Mouse (Mus musculus) liver, adult 2 months (tissue): Measurements from ENCODE around the gene S1pr3. TPM values are rescaled to one million over a fixed set of nuclear protein-coding genes. Genes with fewer than 3 reads are reported as not detected.

ENCODE experiments used
- DNase-seq: peaks from one replicate; pipeline ENCODE4 v3.0.0-alpha.2; 2011; ENCODE audit warnings: low read depth, low spot score; ENCODE audit errors: extremely low read depth
- H3K27ac ChIP-seq: fragments of 200-500 bp; replicated peaks from 2 replicates; pipeline ENCODE4 v1.5.1; 2012; ENCODE audit warnings: low read depth, mild to moderate bottlenecking, control low read depth, inconsistent platforms, low read length; ENCODE audit not compliant: insufficient read depth
- H3K27me3 ChIP-seq: fragments of 200-500 bp; 2 replicates; pipeline ENCODE4 v1.6.1; 2012; ENCODE audit warnings: mild to moderate bottlenecking, moderate library complexity, low read length, inconsistent platforms; ENCODE audit not compliant: control insufficient read depth, insufficient read depth
- H3K36me3 ChIP-seq: fragments of 200-500 bp; 2 replicates; pipeline ENCODE4 v1.6.1; 2012; ENCODE audit warnings: low read length, inconsistent platforms; ENCODE audit not compliant: control insufficient read depth, insufficient read depth
- H3K4me1 ChIP-seq: fragments of 200-500 bp; 2 replicates; pipeline ENCODE4 v1.6.1; 2011; ENCODE audit warnings: low read length; ENCODE audit not compliant: control insufficient read depth, insufficient read depth
- H3K4me3 ChIP-seq: fragments of 200-500 bp; 2 replicates; pipeline ENCODE4 v1.5.1; 2011; ENCODE audit warnings: low read depth, mild to moderate bottlenecking, control low read depth, low read length, moderate library complexity; ENCODE audit not compliant: insufficient read depth
- H3K79me2 ChIP-seq: fragments of 200-500 bp; 2 replicates; pipeline ENCODE4 v1.6.1; 2012; ENCODE audit warnings: inconsistent platforms, mild to moderate bottlenecking, low read length, moderate library complexity; ENCODE audit not compliant: control insufficient read depth, insufficient read depth
- H3K9ac ChIP-seq: fragments of 200-500 bp; 2 replicates; pipeline ENCODE4 v1.6.1; 2012; ENCODE audit warnings: low read depth, mild to moderate bottlenecking, control low read depth, inconsistent platforms, low read length
- CTCF ChIP-seq: fragments of 200-500 bp; IDR thresholded peaks from 2 replicates; pipeline ENCODE4 v1.5.1; 2011; ENCODE audit warnings: low read depth, low read length, control low read depth
- POLR2A ChIP-seq: fragments of 200-500 bp; IDR thresholded peaks from 2 replicates; pipeline ENCODE4 v1.6.1; 2011; ENCODE audit warnings: low read length, control low read depth; ENCODE audit not compliant: insufficient read depth; ENCODE audit errors: extremely low read depth
- WGBS: fragments of 180-500 bp; shearing (Covaris S2); methylation state at CpG from one replicate; pipeline ENCODE4 v1.1.7; 2018; 5-methylcytosine and 5-hydroxymethylcytosine counted together
- polyA plus RNA-seq: library from polyadenylated mRNA; depleted of rRNA; stranded (reverse); fragments of >200 nt; gene quantifications from 2 replicates; pipeline ENCODE4 v1.2.3, GENCODE M21; 2012; rRNA removed
- total RNA-seq: library from RNA; depleted of rRNA; stranded (reverse); fragments of >200 nt; gene quantifications from 2 replicates; pipeline ENCODE4 v1.2.3, GENCODE M21; 2014; rRNA removed

Gene S1pr3
- total RNA-seq (0.83 and 1.1 TPM in 2 replicates), polyA plus RNA-seq (1.6 and 1.7 TPM in 2 replicates)

DNA sequence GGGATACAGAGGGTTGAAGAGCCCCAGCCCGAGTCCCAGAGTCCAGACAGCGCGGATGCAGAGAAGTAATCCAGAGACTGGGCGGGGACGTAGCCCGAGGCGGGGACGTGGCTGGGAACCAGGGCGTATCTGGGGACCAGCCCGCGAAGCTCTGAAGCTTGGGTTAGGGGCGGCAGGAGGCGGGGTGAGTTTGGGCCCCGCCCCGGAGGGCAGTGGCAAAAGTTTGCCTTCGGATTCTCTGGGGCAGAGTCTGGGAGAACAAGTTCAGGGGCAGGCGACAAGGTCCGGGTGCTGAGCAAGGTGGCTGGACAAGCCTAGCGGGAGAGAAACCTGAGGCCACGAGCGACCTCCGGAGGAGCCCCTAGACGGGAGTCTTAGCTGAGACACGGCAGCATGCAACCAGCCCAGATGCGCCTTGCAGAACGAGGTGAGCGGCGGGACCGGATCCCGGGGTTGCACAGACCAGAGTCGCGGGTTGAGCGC is at the start of gene S1pr3:
S1pr3 (plus strand) TSS at position 121 of the 483 bp plus-strand sequence.
- Histone ChIP-seq H3K27ac (0 out of 2 replicates have a peak within 1 kb of the TSS, but pooled peaks have one; percentile 19), H3K9ac (peak within 1 kb of the TSS; percentile 66), H3K36me3 (no peaks in the 10 kb centered on the region), H3K4me1 (no peaks in the 10 kb centered on the region), H3K79me2 (no peaks in the 10 kb centered on the region), H3K27me3 (0 out of 2 replicates have a peak, but pooled peaks cover 6% of the 10 kb centered on the region), H3K4me3 (peak within 1 kb of the TSS; percentile 53)
- no peak for DNase-seq
- TF ChIP-seq CTCF (no peak), POLR2A (no peak)
- WGBS = 2% methylated on average over 33 of the region's 33 CpGs

DNA sequence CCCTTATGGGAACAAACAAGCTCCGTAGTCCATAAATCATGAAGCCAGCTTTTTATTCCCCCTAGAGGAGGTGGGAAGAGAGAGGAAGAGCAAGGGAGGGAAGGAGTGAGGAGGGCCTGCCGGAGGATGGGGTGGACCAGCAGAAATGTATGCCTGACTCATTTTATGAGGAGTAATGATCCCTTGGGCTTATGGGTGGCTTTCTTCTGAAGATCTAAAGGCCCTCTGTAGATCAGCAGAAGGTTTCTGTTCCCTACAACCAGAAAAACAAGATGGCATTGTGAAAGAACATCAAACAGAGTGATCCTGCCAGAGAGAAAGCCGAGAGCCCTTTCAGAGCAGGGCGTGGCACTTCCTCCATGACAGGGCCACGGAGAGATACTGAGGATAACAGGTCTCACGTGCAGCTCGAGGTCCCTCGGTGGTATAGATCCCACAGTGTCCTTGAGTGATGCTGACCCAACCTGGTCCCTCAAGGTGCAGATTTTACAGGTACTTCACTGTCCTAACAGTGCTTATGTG is 47.9 kb upstream of the S1pr3 start:
- Histone ChIP-seq H3K4me3 (no peak overlapping the region), H3K9ac (no peak overlapping the region), H3K4me1 (no peaks in the 10 kb centered on the region), H3K79me2 (no peaks in the 10 kb centered on the region), H3K27me3 (no peaks in the 10 kb centered on the region), H3K27ac (no peak overlapping the region), H3K36me3 (no peaks in the 10 kb centered on the region)
- 70% methylated on average over 8 of the region's 8 CpGs for WGBS
- no peak for DNase-seq
- no peak for TF ChIP-seq POLR2A
- TF ChIP-seq CTCF = no peak

DNA sequence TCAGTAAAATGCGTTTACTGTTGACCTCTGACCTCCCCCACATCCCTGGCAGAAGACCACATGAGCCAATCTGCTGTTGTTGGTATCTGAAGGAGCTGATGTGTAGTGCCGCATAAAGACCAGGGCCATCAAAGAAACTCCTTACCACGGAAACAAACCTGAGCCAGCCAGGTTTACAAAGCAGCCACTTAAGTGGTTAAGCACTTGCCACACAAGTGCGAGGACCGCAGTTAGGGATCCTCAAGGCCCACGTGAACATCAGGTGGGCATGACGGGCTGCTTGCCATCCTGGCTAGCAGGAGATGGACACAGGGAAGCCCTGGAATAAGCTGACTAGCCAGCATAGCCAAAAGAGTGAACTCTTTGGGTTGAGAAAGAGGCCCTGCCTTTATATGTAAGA is 45.0 kb upstream of the S1pr3 start:
- H3K4me3 ChIP-seq = no peak overlapping the region
- WGBS = 79% methylated on average over 7 of the region's 7 CpGs
- no peaks in the 10 kb centered on the region for H3K36me3 ChIP-seq
- TF ChIP-seq POLR2A = no peak
- TF ChIP-seq CTCF = no peak
- H3K79me2 ChIP-seq = no peaks in the 10 kb centered on the region
- DNase-seq = no peak
- H3K4me1 ChIP-seq = no peaks in the 10 kb centered on the region
- H3K27me3 ChIP-seq = no peaks in the 10 kb centered on the region
- H3K27ac ChIP-seq = no peak overlapping the region
- no peak overlapping the region for H3K9ac ChIP-seq

DNA sequence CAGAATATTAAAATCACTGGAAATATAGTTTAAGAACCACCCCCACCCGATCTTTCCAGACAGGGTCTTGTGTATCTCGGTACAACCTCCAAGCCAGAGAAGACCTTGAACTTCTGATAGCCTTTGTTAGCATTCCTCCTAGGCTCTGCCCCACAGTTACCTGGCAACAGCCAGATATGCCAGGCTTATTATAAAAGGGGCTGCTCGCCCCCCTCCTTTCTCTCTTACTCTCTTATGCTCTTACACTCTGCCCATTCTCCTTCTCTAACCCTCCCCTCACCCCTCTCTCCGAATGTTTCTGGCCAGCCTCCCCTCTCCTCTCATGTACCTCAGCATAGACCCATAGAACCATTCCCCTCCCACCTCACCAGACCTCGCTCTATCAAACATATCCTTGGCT is 44.5 kb upstream of the S1pr3 start:
- H3K36me3 ChIP-seq = no peaks in the 10 kb centered on the region
- no peak overlapping the region for H3K4me3 ChIP-seq
- no peak for DNase-seq
- no peaks in the 10 kb centered on the region for H3K4me1 ChIP-seq
- H3K79me2 ChIP-seq = no peaks in the 10 kb centered on the region
- H3K27me3 ChIP-seq = no peaks in the 10 kb centered on the region
- H3K9ac ChIP-seq = no peak overlapping the region
- TF ChIP-seq CTCF = no peak
- no peak for TF ChIP-seq POLR2A
- WGBS = 62% methylated on average over 5 of the region's 5 CpGs
- no peak overlapping the region for H3K27ac ChIP-seq

DNA sequence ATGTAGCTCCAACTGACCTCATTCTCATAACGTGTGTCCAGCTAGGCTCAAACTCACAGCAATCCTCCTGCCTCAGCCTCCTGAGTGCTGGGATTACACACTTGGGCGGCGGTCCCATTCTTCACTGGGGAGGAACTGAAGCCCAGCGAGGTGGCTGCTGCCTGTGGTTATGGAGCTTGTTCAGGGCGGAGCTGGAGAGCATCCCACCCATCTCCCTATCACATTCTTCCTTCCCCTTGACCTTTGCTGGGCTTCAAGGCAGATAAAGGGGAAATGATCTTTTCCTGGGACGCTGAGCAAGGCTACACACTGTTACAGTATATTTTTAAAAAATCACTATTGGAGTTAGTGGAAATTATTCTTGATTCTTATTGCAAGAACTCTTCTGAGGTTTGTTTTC is 43.2 kb upstream of the S1pr3 start:
- Histone ChIP-seq H3K27ac (no peak overlapping the region), H3K9ac (no peak overlapping the region), H3K4me3 (no peak overlapping the region), H3K79me2 (no peaks in the 10 kb centered on the region), H3K27me3 (no peaks in the 10 kb centered on the region), H3K4me1 (no peaks in the 10 kb centered on the region), H3K36me3 (no peaks in the 10 kb centered on the region)
- WGBS = 80% methylated on average over 6 of the region's 6 CpGs
- TF ChIP-seq CTCF (no peak), POLR2A (no peak)
- no peak for DNase-seq

DNA sequence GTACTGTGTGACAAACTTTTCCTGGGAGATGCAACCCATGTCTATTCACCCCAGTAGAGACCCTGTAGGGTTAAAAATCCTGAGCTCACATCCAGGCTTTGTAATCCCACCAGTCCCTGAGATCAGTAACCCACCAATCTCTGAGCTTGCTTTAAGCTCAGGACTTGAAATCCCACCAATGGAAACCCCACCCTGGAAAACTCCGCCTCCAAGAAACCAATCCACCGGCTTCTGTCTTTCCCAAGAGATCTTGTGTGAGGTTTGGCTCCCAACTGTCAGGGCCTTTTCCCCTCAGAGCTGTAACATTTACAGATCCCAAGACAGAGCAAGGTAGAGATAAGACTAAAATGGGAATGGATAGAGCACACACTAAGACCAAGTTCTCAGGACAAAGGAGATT is 40.1 kb upstream of the S1pr3 start:
- no peaks in the 10 kb centered on the region; the same call in 1 of the 2 replicates for H3K79me2 ChIP-seq
- H3K4me1 ChIP-seq = no peaks in the 10 kb centered on the region
- no peak for DNase-seq
- no peaks in the 10 kb centered on the region for H3K36me3 ChIP-seq
- no peaks in the 10 kb centered on the region for H3K27me3 ChIP-seq
- H3K27ac ChIP-seq = no peak overlapping the region
- TF ChIP-seq POLR2A (no peak), CTCF (no peak)
- H3K9ac ChIP-seq = no peak overlapping the region
- no peak overlapping the region for H3K4me3 ChIP-seq
- 79% methylated on average over 2 of the region's 2 CpGs for WGBS
